Mouse (Mus musculus): ENCODE measurements around the gene Il6ra.

DNA sequence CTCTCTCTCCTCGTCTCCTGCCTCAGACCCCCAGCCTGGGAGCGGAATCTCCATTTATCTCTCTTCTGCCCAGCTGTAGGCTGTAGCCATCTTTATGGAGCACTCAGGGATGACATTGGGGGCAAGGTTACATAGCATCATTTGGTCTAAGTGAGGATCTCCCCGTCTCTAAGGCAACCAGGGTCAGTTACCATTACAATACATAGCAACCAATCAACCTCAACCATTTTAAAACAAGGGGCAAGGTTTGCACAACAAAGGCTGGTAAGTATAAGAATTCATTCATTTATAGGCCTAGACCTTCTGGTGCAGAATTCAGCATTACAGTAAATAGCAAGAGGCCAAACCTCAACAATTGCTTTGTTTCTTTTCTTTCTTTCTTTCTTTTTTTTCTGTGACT is 86.7 kb downstream of the Il6ra start:
- no peak for TF ChIP-seq POLR2A (IDR thresholded peaks at IDR 0.05; ENCODE audit: low read depth, low read length)
- no peak for TF ChIP-seq CTCF (IDR thresholded peaks at IDR 0.05; ENCODE audit: borderline replicate concordance, insufficient read depth, low read length)
